Mouse (Mus musculus) layer of hippocampus, adult 8-10 months (tissue): Measurements from ENCODE around the gene Zfand4. TPM values are rescaled to one million over a fixed set of nuclear protein-coding genes. Genes with fewer than 3 reads are reported as not detected.

Experiments
- DNase-seq, 2 experiments: peaks; one replicate each; pipeline ENCODE4 v3.0.0; 2022; ENCODE audit warnings: low spot score in 2 of 2
- total RNA-seq, 4 experiments: library from RNA; stranded (reverse); gene quantifications; 2 replicates each; pipeline ENCODE4 v1.2.4; 2022

The Zfand4 gene
- total RNA-seq, 4 experiments from 2014 or later, result 6.1 to 10.5 (median 9.0) TPM

DNA sequence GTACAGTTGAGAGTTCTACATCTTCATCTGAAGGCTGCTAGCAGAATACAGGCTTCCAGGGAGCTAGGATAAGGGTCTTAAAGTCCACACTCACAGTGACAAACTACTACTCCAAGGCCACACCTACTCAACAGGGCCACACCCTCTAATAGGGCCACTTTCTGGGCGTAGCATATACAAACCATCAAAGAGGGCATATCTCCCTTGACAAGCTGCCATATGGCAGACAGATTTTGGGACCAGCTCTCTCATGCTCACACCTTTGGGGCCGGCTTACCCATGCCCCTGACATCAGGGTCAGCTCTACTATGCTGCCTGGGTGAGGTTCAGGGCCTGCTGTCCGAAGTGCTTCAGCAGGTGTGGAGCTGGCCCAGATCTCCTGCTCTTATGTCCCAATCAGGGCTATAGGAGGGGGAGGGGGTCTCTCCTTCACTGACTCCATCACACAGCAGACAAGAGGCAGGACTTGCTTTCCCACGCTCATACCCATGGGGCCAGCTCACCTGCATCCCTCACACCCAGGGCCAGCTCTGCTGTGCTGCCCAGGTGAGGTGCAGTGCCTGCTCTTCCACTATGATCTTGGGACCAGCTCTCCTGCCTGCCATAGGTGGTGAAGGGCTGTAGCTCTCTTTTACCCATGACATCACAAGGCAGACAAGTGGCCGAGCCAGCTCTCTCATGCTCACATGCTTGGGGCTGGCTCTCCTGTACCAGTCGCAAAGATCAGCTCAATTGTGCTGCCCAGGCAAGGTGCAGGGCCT, 106.4 kb downstream of the Zfand4 start:
- DNase-seq, result no peak

DNA sequence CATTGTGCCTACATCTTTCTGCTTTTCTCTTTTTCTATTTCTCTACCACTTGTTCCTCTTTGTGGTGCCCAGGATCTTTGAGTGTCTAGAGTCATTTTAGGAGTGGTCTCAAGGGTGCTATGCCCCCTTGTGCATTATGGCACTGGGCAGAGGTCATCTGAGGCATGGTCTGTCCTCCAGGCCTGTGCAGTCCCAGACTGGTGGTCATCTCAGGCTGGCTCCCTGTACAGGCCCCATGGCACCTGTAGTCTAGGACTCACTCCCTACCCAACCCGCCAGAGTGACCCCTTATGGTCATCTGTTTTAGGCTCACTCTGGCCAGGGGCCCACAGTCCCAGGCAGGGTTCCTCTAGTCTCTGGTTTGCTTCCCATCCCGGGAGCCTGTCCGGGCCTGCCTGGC, 107.5 kb downstream of the Zfand4 start:
- no peak for DNase-seq

DNA sequence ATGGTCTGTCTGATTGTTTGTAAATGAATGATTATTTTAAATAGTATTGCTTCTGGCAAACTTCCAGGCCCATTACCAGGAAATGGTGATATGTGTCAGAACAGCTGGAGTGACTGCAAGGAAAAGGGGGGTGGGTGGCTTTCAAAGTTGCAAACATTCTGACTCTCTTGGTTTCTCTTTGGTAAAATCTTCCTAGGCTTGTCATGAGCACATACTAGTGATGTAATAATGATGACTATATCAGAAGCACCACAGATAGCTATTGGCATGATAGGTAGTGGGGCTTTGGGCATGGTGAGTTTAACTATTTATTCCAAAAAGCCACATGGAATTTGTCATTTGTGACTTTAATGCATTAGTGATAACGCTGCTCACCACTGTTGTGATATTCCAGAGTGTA, 110.1 kb downstream of the Zfand4 start:
- no peak for DNase-seq

DNA sequence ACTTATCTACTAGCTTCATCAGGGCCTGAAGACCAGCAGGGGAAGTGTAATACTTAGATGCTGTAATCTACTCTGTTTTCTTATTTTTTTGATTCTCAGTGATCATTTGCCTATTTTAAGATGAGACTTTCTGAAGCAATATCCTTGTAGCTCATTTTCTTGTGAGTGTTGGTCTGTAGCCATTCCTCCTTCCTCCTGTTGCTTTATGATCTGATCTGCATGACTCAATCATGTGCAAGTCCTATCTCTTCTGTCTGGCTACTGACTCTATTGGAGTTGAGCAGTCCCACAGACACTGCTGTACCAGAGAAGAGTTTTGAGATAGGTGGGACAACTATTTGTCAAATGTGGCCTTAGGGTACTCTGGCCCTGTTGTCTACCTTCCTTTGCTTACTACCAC, 110.6 kb downstream of the Zfand4 start:
- no peak for DNase-seq

DNA sequence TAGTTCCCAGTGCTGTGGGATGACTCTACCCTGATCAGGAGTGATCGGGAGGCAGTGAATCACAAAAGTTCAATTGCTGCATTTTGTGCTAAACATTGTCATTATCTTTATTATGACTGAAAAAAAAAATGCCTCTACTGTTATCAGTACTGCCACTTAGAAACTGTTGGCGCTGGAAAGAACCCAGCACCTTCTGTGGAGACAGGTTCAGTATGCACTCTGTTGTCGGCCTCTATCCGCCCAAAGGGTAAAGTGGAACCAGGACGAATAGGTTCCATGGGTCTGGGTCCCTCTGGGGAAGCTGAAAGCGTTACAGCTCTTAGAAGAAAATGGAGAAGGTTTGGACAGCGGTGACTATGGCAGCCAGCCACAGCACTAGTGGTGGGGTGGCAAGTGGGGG, 114.9 kb downstream of the Zfand4 start:
- DNase-seq, result no peak

Other genes starting within 250 kb of the Zfand4 start
- gene Tmcc1, start 70.7 kb upstream of the Zfand4 start, total RNA-seq, result 10 to 100 TPM; 80.2 to 90.1 (median 85.2) TPM
- 100 to 1,000 TPM in 3 of 4 experiments, 10 to 100 TPM in 1; 95.9 to 121 (median 112) TPM for gene Washc2, start 56.2 kb upstream of the Zfand4 start, total RNA-seq
- gene March8, start 73.8 kb downstream of the Zfand4 start, total RNA-seq, result 10 to 100 TPM; 51.9 to 59.2 (median 55.7) TPM
- gene Alox5, start 197.0 kb downstream of the Zfand4 start, total RNA-seq, result 1 to 10 TPM; 1.4 to 5.7 (median 3.8) TPM
- gene Olfr211, start 224.9 kb downstream of the Zfand4 start, total RNA-seq, result not detected
- gene Olfr212, start 242.3 kb downstream of the Zfand4 start, total RNA-seq, result under 1 TPM in 1 of 4 experiments, not detected in 3; 0.12 TPM